In the genomic region with DNA sequence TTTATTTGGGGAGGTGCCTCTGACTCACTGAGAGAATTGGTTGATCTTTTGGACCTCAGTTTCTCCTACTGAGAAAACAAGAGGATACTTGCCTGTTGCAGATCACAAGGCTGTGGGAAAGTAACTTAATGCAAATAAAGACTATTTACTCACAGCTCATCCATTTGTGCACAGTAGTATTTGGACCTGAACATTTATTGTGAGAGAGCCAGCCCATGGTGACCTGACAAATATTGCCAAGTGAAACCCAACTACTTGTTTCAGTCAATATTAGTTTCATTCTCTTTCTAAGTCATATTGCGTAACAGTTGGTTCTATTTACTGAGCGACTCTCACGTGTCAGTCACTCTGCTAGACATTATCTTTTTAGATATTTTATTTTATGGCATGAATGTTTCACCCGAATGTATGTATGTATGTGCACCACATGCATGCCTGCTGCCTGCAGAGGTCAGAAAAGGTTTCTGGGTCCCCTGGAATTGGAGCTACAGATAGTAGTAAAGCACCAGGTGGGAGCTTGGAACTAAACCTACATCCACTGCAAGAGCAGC, we compare ENCODE assay signal across 30 mouse cellular contexts.
DNase-seq lines count a peak whose midpoint lies in the region; ATAC-seq and TF ChIP-seq lines count a peak whose summit lies in the region.
"Had no signal": no experiment of that assay in that cellular context is flagged by ENCODE, and none has a peak within 500 bp of the region (broad histone marks: within the 10 kb centered on the region; RNA-seq: fewer than 3 reads in every experiment).

No protein-coding gene starts in this region.

- H3K27me3 ChIP-seq in embryonic facial prominence, embryonic 14.5 days (replicated peaks; ENCODE audit: control insufficient read depth, insufficient read depth, low read length) = no peaks in the 10 kb centered on the region
- no peaks in the 10 kb centered on the region for H3K27me3 ChIP-seq in embryonic facial prominence, embryonic 10.5 days (replicated peaks; ENCODE audit: low read depth, poor library complexity, severe bottlenecking)
- H3K27me3 ChIP-seq in liver, embryonic 15.5 days = no peaks in the 10 kb centered on the region
- no peaks in the 10 kb centered on the region for H3K27me3 ChIP-seq in intestine, postnatal 0 days (replicated peaks; ENCODE audit: control insufficient read depth, insufficient read depth, low read length)
- H3K27me3 ChIP-seq in stomach, postnatal 0 days (ENCODE audit: control insufficient read depth, insufficient read depth, low read length) = no peaks in the 10 kb centered on the region
- H3K27me3 ChIP-seq: forebrain, embryonic 15.5 days; heart, embryonic 13.5 days; limb, embryonic 13.5 days; neural tube, embryonic 15.5 days; Patski had no signal

- H3K9ac ChIP-seq in embryonic facial prominence, embryonic 14.5 days (ENCODE audit: low read depth, low read length) = no peak overlapping the region
- H3K9ac ChIP-seq in liver, embryonic 15.5 days = no peak overlapping the region
- H3K9ac ChIP-seq in intestine, postnatal 0 days (ENCODE audit: low read depth, low read length) = no peak overlapping the region
- no peak overlapping the region for H3K9ac ChIP-seq in stomach, postnatal 0 days (ENCODE audit: low read length)
- H3K9ac ChIP-seq: forebrain, embryonic 15.5 days; heart, embryonic 13.5 days; hindbrain, embryonic 14.5 days; limb, embryonic 13.5 days; lung, embryonic 14.5 days; neural tube, embryonic 15.5 days had no signal

- TF ChIP-seq CTCF in intestine, postnatal 0 days (IDR thresholded peaks at IDR 0.05; ENCODE audit: low read depth) = 0 out of 2 replicates have a peak, but pooled peaks have one; percentile 9
- TF ChIP-seq CTCF in stomach, postnatal 0 days (IDR thresholded peaks at IDR 0.05; ENCODE audit: low read depth) = no peak

- H3K27ac ChIP-seq in embryonic facial prominence, embryonic 14.5 days (replicated peaks; ENCODE audit: low read depth, low read length) = peak overlapping the region; percentile 36; the same call in 1 of the 2 replicates
- H3K27ac ChIP-seq in embryonic facial prominence, embryonic 10.5 days (replicated peaks) = no peak overlapping the region
- no peak overlapping the region for H3K27ac ChIP-seq in liver, embryonic 15.5 days (replicated peaks)
- peak overlapping the region; percentile 28; the same call in 1 of the 2 replicates for H3K27ac ChIP-seq in intestine, postnatal 0 days (ENCODE audit: low read depth, low read length)
- H3K27ac ChIP-seq in stomach, postnatal 0 days (replicated peaks) = peak overlapping the region; percentile 65
- H3K27ac ChIP-seq: forebrain, embryonic 10.5 days; forebrain, embryonic 15.5 days; gastrocnemius, adult 2 months; heart, adult 2 months; heart, embryonic 13.5 days; hindbrain, embryonic 14.5 days; kidney, postnatal 0 days; limb, embryonic 13.5 days; neural tube, embryonic 15.5 days had no signal

- ATAC-seq in embryonic facial prominence, embryonic 14.5 days (ENCODE audit: low read depth) = no peak
- peak; percentile 33 for ATAC-seq in liver, embryonic 15.5 days (ENCODE audit: insufficient read depth)
- peak; percentile 65 for ATAC-seq in intestine, postnatal 0 days
- no peak for ATAC-seq in stomach, postnatal 0 days (ENCODE audit: low FRiP score, low TSS enrichment)
- ATAC-seq: forebrain, embryonic 15.5 days; Patski had no signal

- H3K4me1 ChIP-seq in embryonic facial prominence, embryonic 14.5 days (ENCODE audit: control insufficient read depth, insufficient read depth, low read length) = peaks cover 3% of the 10 kb centered on the region; the same call in 1 of the 2 replicates
- H3K4me1 ChIP-seq in embryonic facial prominence, embryonic 10.5 days = no peaks in the 10 kb centered on the region
- peaks cover 10% of the 10 kb centered on the region; the same call in 1 of the 2 replicates for H3K4me1 ChIP-seq in liver, embryonic 15.5 days (replicated peaks)
- H3K4me1 ChIP-seq in intestine, postnatal 0 days (replicated peaks; ENCODE audit: control insufficient read depth, insufficient read depth, low read length) = peaks cover 2% of the 10 kb centered on the region; the same call in 1 of the 2 replicates
- H3K4me1 ChIP-seq in stomach, postnatal 0 days (replicated peaks; ENCODE audit: control insufficient read depth, insufficient read depth) = 0 out of 2 replicates have a peak, but pooled peaks cover 2% of the 10 kb centered on the region
- H3K4me1 ChIP-seq: forebrain, embryonic 10.5 days; forebrain, embryonic 15.5 days; neural tube, embryonic 15.5 days had no signal

- no peaks in the 10 kb centered on the region for H3K9me3 ChIP-seq in embryonic facial prominence, embryonic 14.5 days (ENCODE audit: control insufficient read depth, low read length)
- no peaks in the 10 kb centered on the region for H3K9me3 ChIP-seq in embryonic facial prominence, embryonic 10.5 days
- no peaks in the 10 kb centered on the region for H3K9me3 ChIP-seq in liver, embryonic 15.5 days (replicated peaks)
- no peaks in the 10 kb centered on the region for H3K9me3 ChIP-seq in intestine, postnatal 0 days (ENCODE audit: control insufficient read depth)
- no peaks in the 10 kb centered on the region for H3K9me3 ChIP-seq in stomach, postnatal 0 days (ENCODE audit: control insufficient read depth, low read length)
- H3K9me3 ChIP-seq: forebrain, embryonic 10.5 days; forebrain, embryonic 15.5 days; heart, embryonic 13.5 days; limb, embryonic 13.5 days; neural tube, embryonic 15.5 days had no signal

- no peak overlapping the region for H3K4me3 ChIP-seq in embryonic facial prominence, embryonic 14.5 days (ENCODE audit: low read depth, low read length)
- no peak overlapping the region for H3K4me3 ChIP-seq in embryonic facial prominence, embryonic 10.5 days
- no peak overlapping the region for H3K4me3 ChIP-seq in liver, embryonic 15.5 days (replicated peaks)
- H3K4me3 ChIP-seq in intestine, postnatal 0 days (ENCODE audit: low read depth, low read length) = no peak overlapping the region
- no peak overlapping the region for H3K4me3 ChIP-seq in stomach, postnatal 0 days (ENCODE audit: low read depth, low read length)
- H3K4me3 ChIP-seq: forebrain, embryonic 10.5 days; forebrain, embryonic 15.5 days; gastrocnemius, adult 2 months; heart, adult 2 months; heart, embryonic 13.5 days; limb, embryonic 13.5 days; neural tube, embryonic 15.5 days had no signal

- no peaks in the 10 kb centered on the region for H3K36me3 ChIP-seq in embryonic facial prominence, embryonic 14.5 days (ENCODE audit: control insufficient read depth, insufficient read depth, low read length)
- H3K36me3 ChIP-seq in embryonic facial prominence, embryonic 10.5 days (replicated peaks) = no peaks in the 10 kb centered on the region
- H3K36me3 ChIP-seq in liver, embryonic 15.5 days (replicated peaks) = no peaks in the 10 kb centered on the region
- no peaks in the 10 kb centered on the region for H3K36me3 ChIP-seq in intestine, postnatal 0 days (ENCODE audit: control insufficient read depth, insufficient read depth)
- no peaks in the 10 kb centered on the region for H3K36me3 ChIP-seq in stomach, postnatal 0 days (ENCODE audit: control insufficient read depth, insufficient read depth, low read length)
- H3K36me3 ChIP-seq: forebrain, embryonic 10.5 days; forebrain, embryonic 15.5 days; heart, embryonic 13.5 days; limb, embryonic 13.5 days; neural tube, embryonic 15.5 days had no signal

- H3K4me2 ChIP-seq in embryonic facial prominence, embryonic 14.5 days (ENCODE audit: low read depth, low read length) = no peak overlapping the region
- H3K4me2 ChIP-seq in liver, embryonic 15.5 days = no peak overlapping the region
- H3K4me2 ChIP-seq in intestine, postnatal 0 days (replicated peaks; ENCODE audit: low read depth) = peak overlapping the region; percentile 13; the same call in 1 of the 2 replicates
- no peak overlapping the region for H3K4me2 ChIP-seq in stomach, postnatal 0 days (replicated peaks; ENCODE audit: low read depth)
- H3K4me2 ChIP-seq: forebrain, embryonic 15.5 days; heart, embryonic 13.5 days; hindbrain, embryonic 14.5 days; limb, embryonic 13.5 days; lung, embryonic 14.5 days; neural tube, embryonic 15.5 days had no signal

- 87% methylated on average over 4 of the region's 4 CpGs for WGBS in embryonic facial prominence, embryonic 14.5 days
- 88% methylated on average over 4 of the region's 4 CpGs for WGBS in embryonic facial prominence, embryonic 10.5 days
- 52% methylated on average over 4 of the region's 4 CpGs for WGBS in liver, embryonic 15.5 days (ENCODE audit: insufficient replicate concordance)
- WGBS in intestine, postnatal 0 days = 37% methylated on average over 4 of the region's 4 CpGs
- 72% methylated on average over 4 of the region's 4 CpGs for WGBS in stomach, postnatal 0 days

- no peak for TF ChIP-seq EP300 in stomach, postnatal 0 days (optimal IDR thresholded peaks at IDR 0.05)

- DNase-seq in embryonic facial prominence, embryonic 14.5 days (ENCODE audit: low spot score) = no peak
- no peak for DNase-seq in embryonic facial prominence, embryonic 10.5 days (ENCODE audit: low spot score)
- no peak for DNase-seq in liver
- DNase-seq in stomach, postnatal 0 days (ENCODE audit: low spot score) = no peak
- no peak for DNase-seq in left cerebral cortex, postnatal 4 days
- DNase-seq in retina, embryonic 14.5 days (ENCODE audit: low spot score) = no peak
- DNase-seq: adrenal gland, postnatal 10 days; cerebellum, adult 18-20 months; cerebellum, postnatal 14 days; gastrocnemius, adult 2 months; gastrocnemius, postnatal 36 days; heart, adult 2 months; heart, postnatal 10 days; kidney, adult 8-10 months; kidney, postnatal 4 days; lung, embryonic 14.5 days; lung, postnatal 14 days; midbrain, embryonic 14.5 days; right cerebral cortex, postnatal 25 days; spleen, adult 18-20 months had no signal

- intact Hi-C loops in left cerebral cortex, postnatal 4 days (cut with DNase I) = no loop called here

Comparison
In these comparisons a context has a peak if more than half of its experiments do, and no peak if none do; other contexts are left out.
1. H3K27ac ChIP-seq: peak in embryonic facial prominence, embryonic 14.5 days (single experiment), intestine, postnatal 0 days (single experiment) and stomach, postnatal 0 days (single experiment); none in embryonic facial prominence, embryonic 10.5 days (single experiment) and liver, embryonic 15.5 days (single experiment).
2. ATAC-seq: peak in liver, embryonic 15.5 days (single experiment) and intestine, postnatal 0 days (single experiment); none in embryonic facial prominence, embryonic 14.5 days (single experiment) and stomach, postnatal 0 days (single experiment).